ENCODE assay signal across 15 mouse cellular contexts in genomic region chr5:74904927-74905503, GRCm38 (mm10).
A peak's percentile ranks its signal among the peaks of the same experiment; 100 is the strongest.
DNase-seq lines count a peak whose midpoint lies in the region; ATAC-seq and TF ChIP-seq lines count a peak whose summit lies in the region.
"Had no signal": no experiment of that assay in that cellular context is flagged by ENCODE, and none has a peak within 500 bp of the region (broad histone marks: within the 10 kb centered on the region; RNA-seq: fewer than 3 reads in every experiment).

No protein-coding gene starts in this region.

- H3K4me2 ChIP-seq in lung, embryonic 14.5 days: no peak overlapping the region
- H3K4me2 ChIP-seq in heart, embryonic 11.5 days: no peak overlapping the region
- H3K4me2 ChIP-seq in kidney, embryonic 16.5 days (replicated peaks; ENCODE audit: low read depth, low read length): no peak overlapping the region
- H3K4me2 ChIP-seq in midbrain, postnatal 0 days (ENCODE audit: low read depth, low read length, poor library complexity, severe bottlenecking): no peak overlapping the region
- H3K4me2 ChIP-seq: hindbrain, embryonic 14.5 days; midbrain, embryonic 12.5 days had no signal

- H3K27me3 ChIP-seq in lung, embryonic 14.5 days (ENCODE audit: insufficient read depth, low read length): no peaks in the 10 kb centered on the region
- H3K27me3 ChIP-seq in embryonic facial prominence, embryonic 10.5 days (replicated peaks; ENCODE audit: low read depth, poor library complexity, severe bottlenecking): no peaks in the 10 kb centered on the region
- H3K27me3 ChIP-seq in heart, embryonic 11.5 days (ENCODE audit: control insufficient read depth, insufficient read depth, low read length): no peaks in the 10 kb centered on the region
- H3K27me3 ChIP-seq in kidney, embryonic 16.5 days (ENCODE audit: insufficient read depth, low read length): no peaks in the 10 kb centered on the region; the same call in 1 of the 2 replicates
- no peaks in the 10 kb centered on the region for H3K27me3 ChIP-seq in midbrain, postnatal 0 days (ENCODE audit: insufficient read depth, low read length)
- H3K27me3 ChIP-seq: midbrain, embryonic 12.5 days had no signal

- ATAC-seq in lung, embryonic 14.5 days (ENCODE audit: insufficient read depth): no peak; the same call in 1 of the 2 replicates
- ATAC-seq in heart, embryonic 11.5 days (replicated peaks; ENCODE audit: insufficient number of reproducible peaks, low FRiP score, low TSS enrichment): no peak
- peak; percentile 84 for ATAC-seq in kidney, embryonic 16.5 days (ENCODE audit: low FRiP score, low TSS enrichment)
- no peak for ATAC-seq in midbrain, postnatal 0 days (ENCODE audit: low FRiP score)
- ATAC-seq: CD4-positive, CD25-positive, alpha-beta regulatory T cell, adult 4 months; forebrain, embryonic 16.5 days had no signal

- no peak overlapping the region for H3K4me3 ChIP-seq in lung, embryonic 14.5 days (ENCODE audit: low read depth, low read length)
- no peak overlapping the region for H3K4me3 ChIP-seq in embryonic facial prominence, embryonic 10.5 days
- no peak overlapping the region for H3K4me3 ChIP-seq in heart, embryonic 11.5 days (ENCODE audit: low read depth, low read length)
- no peak overlapping the region for H3K4me3 ChIP-seq in kidney, embryonic 16.5 days (ENCODE audit: low read length)
- no peak overlapping the region for H3K4me3 ChIP-seq in midbrain, postnatal 0 days (ENCODE audit: low read depth, low read length)
- H3K4me3 ChIP-seq: midbrain, embryonic 12.5 days; myocyte had no signal

- peak overlapping the region; percentile 76 for H3K27ac ChIP-seq in lung, embryonic 14.5 days (ENCODE audit: low read depth)
- 0 out of 2 replicates have a peak overlapping the region, but pooled peaks have one; percentile 20 for H3K27ac ChIP-seq in embryonic facial prominence, embryonic 10.5 days (replicated peaks)
- H3K27ac ChIP-seq in heart, embryonic 11.5 days (ENCODE audit: low read depth, low read length): 0 out of 2 replicates have a peak overlapping the region, but pooled peaks have one; percentile 16
- H3K27ac ChIP-seq in kidney, embryonic 16.5 days (ENCODE audit: low read length): peak overlapping the region; percentile 67
- H3K27ac ChIP-seq in midbrain, postnatal 0 days (ENCODE audit: low read depth, low read length): no peak overlapping the region
- H3K27ac ChIP-seq: hindbrain, embryonic 14.5 days; midbrain, embryonic 12.5 days had no signal

- peak; percentile 51 for DNase-seq in lung, embryonic 14.5 days
- DNase-seq in lung, postnatal 25 days (ENCODE audit: low spot score): no peak
- DNase-seq in embryonic facial prominence, embryonic 10.5 days (ENCODE audit: low spot score): no peak
- no peak for DNase-seq in c-Kit-positive CD71-positive TER-119-positive erythroid progenitor cells, embryonic 14.5 days (ENCODE audit: low spot score)
- DNase-seq in midbrain, postnatal 0 days (ENCODE audit: low spot score): no peak
- DNase-seq: adrenal gland, postnatal 14 days; cerebellum, adult 9-10 months; lung, adult 18-20 months had no signal

- no peak overlapping the region for H3K9ac ChIP-seq in lung, embryonic 14.5 days
- H3K9ac ChIP-seq in heart, embryonic 11.5 days (ENCODE audit: low read depth, low read length): no peak overlapping the region
- H3K9ac ChIP-seq in kidney, embryonic 16.5 days (replicated peaks; ENCODE audit: low read length): no peak overlapping the region
- no peak overlapping the region for H3K9ac ChIP-seq in midbrain, postnatal 0 days (replicated peaks; ENCODE audit: low read length, poor library complexity, severe bottlenecking)
- H3K9ac ChIP-seq: hindbrain, embryonic 14.5 days; midbrain, embryonic 12.5 days had no signal

- 31% methylated on average over 7 of the region's 7 CpGs for WGBS in lung, embryonic 14.5 days
- 61% methylated on average over 7 of the region's 7 CpGs for WGBS in embryonic facial prominence, embryonic 10.5 days
- WGBS in heart, embryonic 11.5 days (ENCODE audit: insufficient replicate concordance): 39% methylated on average over 7 of the region's 7 CpGs
- 39% methylated on average over 7 of the region's 7 CpGs for WGBS in kidney, embryonic 16.5 days
- WGBS in midbrain, postnatal 0 days: 75% methylated on average over 7 of the region's 7 CpGs

- H3K36me3 ChIP-seq in lung, embryonic 14.5 days (ENCODE audit: insufficient read depth): no peaks in the 10 kb centered on the region
- no peaks in the 10 kb centered on the region for H3K36me3 ChIP-seq in embryonic facial prominence, embryonic 10.5 days (replicated peaks)
- H3K36me3 ChIP-seq in heart, embryonic 11.5 days (ENCODE audit: control insufficient read depth, insufficient read depth, low read length): no peaks in the 10 kb centered on the region
- H3K36me3 ChIP-seq in kidney, embryonic 16.5 days (ENCODE audit: insufficient read depth, low read length): no peaks in the 10 kb centered on the region
- H3K36me3 ChIP-seq in midbrain, postnatal 0 days (ENCODE audit: insufficient read depth, low read length): no peaks in the 10 kb centered on the region
- H3K36me3 ChIP-seq: midbrain, embryonic 12.5 days had no signal

- H3K4me1 ChIP-seq in lung, embryonic 14.5 days (ENCODE audit: insufficient read depth): no peaks in the 10 kb centered on the region; the same call in 1 of the 2 replicates
- H3K4me1 ChIP-seq in embryonic facial prominence, embryonic 10.5 days: peaks cover 14% of the 10 kb centered on the region
- H3K4me1 ChIP-seq in heart, embryonic 11.5 days (ENCODE audit: control insufficient read depth, insufficient read depth, low read length): peaks cover 16% of the 10 kb centered on the region
- H3K4me1 ChIP-seq in kidney, embryonic 16.5 days (ENCODE audit: insufficient read depth, low read length): 0 out of 2 replicates have a peak, but pooled peaks cover 3% of the 10 kb centered on the region
- H3K4me1 ChIP-seq in midbrain, postnatal 0 days (ENCODE audit: insufficient read depth, low read length): no peaks in the 10 kb centered on the region
- H3K4me1 ChIP-seq: midbrain, embryonic 12.5 days had no signal

- H3K9me3 ChIP-seq in lung, embryonic 14.5 days (ENCODE audit: low read depth, low read length): no peaks in the 10 kb centered on the region
- peaks cover 3% of the 10 kb centered on the region; the same call in 1 of the 2 replicates for H3K9me3 ChIP-seq in embryonic facial prominence, embryonic 10.5 days
- 0 out of 2 replicates have a peak, but pooled peaks cover 3% of the 10 kb centered on the region for H3K9me3 ChIP-seq in heart, embryonic 11.5 days (replicated peaks; ENCODE audit: control insufficient read depth, low read length)
- no peaks in the 10 kb centered on the region for H3K9me3 ChIP-seq in kidney, embryonic 16.5 days (ENCODE audit: low read length)
- no peaks in the 10 kb centered on the region for H3K9me3 ChIP-seq in midbrain, postnatal 0 days (ENCODE audit: low read length)
- H3K9me3 ChIP-seq: midbrain, embryonic 12.5 days had no signal

- no peak for TF ChIP-seq CTCF in lung, embryonic 14.5 days (IDR thresholded peaks at IDR 0.05; ENCODE audit: low read depth)
- no peak for TF ChIP-seq CTCF in midbrain, postnatal 0 days (IDR thresholded peaks at IDR 0.05)
